13 mouse cellular contexts compared by ENCODE assay signal in genomic region chr2:34569131-34569530, GRCm38 (mm10).
DNase-seq lines count a peak whose midpoint lies in the region; ATAC-seq and TF ChIP-seq lines count a peak whose summit lies in the region.
"Had no signal": no experiment of that assay in that cellular context is flagged by ENCODE, and none has a peak within 500 bp of the region (broad histone marks: within the 10 kb centered on the region; RNA-seq: fewer than 3 reads in every experiment).

No protein-coding gene starts in this region.

- no peak overlapping the region for H3K9ac ChIP-seq in kidney, embryonic 14.5 days (ENCODE audit: low read depth, low read length)
- no peak overlapping the region for H3K9ac ChIP-seq in hindbrain, postnatal 0 days (replicated peaks; ENCODE audit: low read length)
- H3K9ac ChIP-seq: forebrain, embryonic 13.5 days; limb, embryonic 13.5 days had no signal

- no peaks in the 10 kb centered on the region for H3K36me3 ChIP-seq in kidney, embryonic 14.5 days (ENCODE audit: control insufficient read depth, insufficient read depth, low read length)
- H3K36me3 ChIP-seq in hindbrain, postnatal 0 days (ENCODE audit: insufficient read depth, low read length), result no peaks in the 10 kb centered on the region
- H3K36me3 ChIP-seq: limb, embryonic 13.5 days had no signal

- TF ChIP-seq CTCF in hindbrain, postnatal 0 days (IDR thresholded peaks at IDR 0.05; ENCODE audit: low read depth), result no peak

- WGBS in kidney, embryonic 14.5 days, result 92% methylated on average over 5 of the region's 5 CpGs
- whole genome bisulfite sequencing in hindbrain, postnatal 0 days, result 52% methylated on average over 5 of the region's 5 CpGs

- no peak overlapping the region for H3K4me2 ChIP-seq in kidney, embryonic 14.5 days (replicated peaks; ENCODE audit: low read depth, low read length)
- H3K4me2 ChIP-seq in hindbrain, postnatal 0 days (ENCODE audit: low read depth, low read length), result no peak overlapping the region
- H3K4me2 ChIP-seq: forebrain, embryonic 13.5 days; limb, embryonic 13.5 days had no signal

- no peaks in the 10 kb centered on the region for H3K9me3 ChIP-seq in kidney, embryonic 14.5 days (ENCODE audit: control insufficient read depth, low read length)
- no peaks in the 10 kb centered on the region for H3K9me3 ChIP-seq in hindbrain, postnatal 0 days (ENCODE audit: low read length)
- H3K9me3 ChIP-seq: forebrain, embryonic 13.5 days; limb, embryonic 13.5 days had no signal

- no peaks in the 10 kb centered on the region for H3K27me3 ChIP-seq in kidney, embryonic 14.5 days (ENCODE audit: control insufficient read depth, insufficient read depth, low read length)
- no peaks in the 10 kb centered on the region for H3K27me3 ChIP-seq in hindbrain, postnatal 0 days (ENCODE audit: insufficient read depth, low read length)

- no peak overlapping the region for H3K27ac ChIP-seq in kidney, embryonic 14.5 days (ENCODE audit: low read depth, low read length)
- no peak overlapping the region for H3K27ac ChIP-seq in hindbrain, postnatal 0 days
- H3K27ac ChIP-seq: forebrain, embryonic 13.5 days; limb, embryonic 13.5 days; macrophage had no signal

- H3K4me1 ChIP-seq in kidney, embryonic 14.5 days (ENCODE audit: control insufficient read depth, insufficient read depth, low read length), result peaks cover 19% of the 10 kb centered on the region
- H3K4me1 ChIP-seq in hindbrain, postnatal 0 days (ENCODE audit: insufficient read depth, low read length), result peaks cover 18% of the 10 kb centered on the region

- DNase-seq in cerebellum, adult 11-12 months, result peak; percentile 6
- DNase-seq in layer of hippocampus, adult 11-12 months (ENCODE audit: low spot score), result peak; percentile 26
- no peak for DNase-seq in layer of hippocampus, postnatal 25 days (ENCODE audit: extremely low spot score in 1 of 2, low spot score in 1 of 2)
- peak; percentile 74 for DNase-seq in Muller cell, postnatal 12 days (ENCODE audit: inconsistent ontology term)
- DNase-seq in left cerebral cortex, adult 9 months (ENCODE audit: low spot score in 2 of 2), result peak; percentile 38 to 56
- DNase-seq in hindbrain, postnatal 0 days (ENCODE audit: low spot score), result no peak
- DNase-seq: kidney, adult 2 months had no signal

- H3K4me3 ChIP-seq in kidney, embryonic 14.5 days (ENCODE audit: low read length), result no peak overlapping the region
- no peak overlapping the region for H3K4me3 ChIP-seq in hindbrain, postnatal 0 days (ENCODE audit: low read length)
- H3K4me3 ChIP-seq: forebrain, embryonic 13.5 days; limb, embryonic 13.5 days; myocyte had no signal

- ATAC-seq in cerebellum, adult (ENCODE audit: insufficient number of reproducible peaks, low FRiP score, low TSS enrichment), result no peak
- no peak for ATAC-seq in kidney, embryonic 14.5 days (ENCODE audit: low FRiP score, low TSS enrichment)
- ATAC-seq in hindbrain, postnatal 0 days, result no peak
- ATAC-seq: forebrain, embryonic 13.5 days had no signal

Comparison
In these comparisons a context has a peak if more than half of its experiments do, and no peak if none do; other contexts are left out.
1. DNase-seq: peak in cerebellum, adult 11-12 months (single experiment), layer of hippocampus, adult 11-12 months (single experiment), Muller cell, postnatal 12 days (single experiment) and left cerebral cortex, adult 9 months (2 of 2); none in layer of hippocampus, postnatal 25 days (0 of 2) and hindbrain, postnatal 0 days (single experiment).